Mouse (Mus musculus): Measurements from ENCODE around the gene Scaper.

Scaper gene

DNA sequence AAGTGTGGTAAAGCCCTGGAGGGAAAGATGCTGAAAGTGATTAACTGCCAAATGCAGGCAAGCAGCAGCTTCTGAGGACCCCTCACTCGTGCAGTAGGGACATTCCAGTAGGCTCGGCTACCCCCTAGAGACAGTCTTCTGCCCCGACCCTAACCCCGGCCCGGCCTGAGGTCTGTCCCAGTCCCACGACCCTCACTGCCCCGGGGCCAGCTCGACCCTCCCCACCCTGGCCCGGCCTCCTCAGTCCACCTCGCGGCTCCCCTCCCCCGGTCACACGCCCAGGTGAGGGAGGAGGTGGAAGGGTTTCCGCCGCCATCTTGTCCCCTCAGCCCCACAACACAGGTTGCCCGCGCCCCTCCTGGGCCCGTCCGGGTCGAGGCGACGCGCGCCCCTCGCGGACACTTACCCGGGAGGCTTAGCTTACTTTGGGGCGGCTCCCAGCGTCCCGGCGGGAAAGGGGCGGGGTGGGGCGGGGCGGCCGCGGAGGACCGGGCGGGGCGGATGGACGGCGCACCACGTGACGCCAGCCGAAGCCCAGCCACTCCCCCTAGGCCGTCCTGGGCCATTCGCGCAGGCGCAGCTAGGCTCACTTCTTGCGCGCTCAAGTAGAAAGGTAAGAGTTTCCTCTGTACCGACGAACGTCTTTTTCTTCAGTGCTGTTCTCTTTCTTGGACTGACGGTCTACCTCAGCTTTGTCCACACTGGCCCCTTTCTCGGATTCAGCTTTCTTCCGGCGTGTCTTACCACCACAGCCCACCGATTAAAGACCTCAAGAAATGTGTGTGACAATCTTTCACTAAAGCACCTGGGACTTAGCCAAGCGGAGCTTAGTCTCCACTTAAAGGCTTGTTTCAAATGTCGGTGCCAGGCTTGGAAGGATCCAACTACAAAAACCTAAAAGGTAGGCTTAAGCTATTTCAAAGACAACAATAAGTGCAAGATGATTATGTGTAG, at the start of gene Scaper:
Gene Scaper (minus strand): TSS at position 456 of the 954 bp plus-strand sequence.
- in situ Hi-C loops (cut with MboI; ENCODE audit: low pct_unique_long_range_greater_than_20kb in 1 of 2, low sequenced_read_pairs in 2 of 2, unreplicated experiment in 1 of 2) = no loop called here

DNA sequence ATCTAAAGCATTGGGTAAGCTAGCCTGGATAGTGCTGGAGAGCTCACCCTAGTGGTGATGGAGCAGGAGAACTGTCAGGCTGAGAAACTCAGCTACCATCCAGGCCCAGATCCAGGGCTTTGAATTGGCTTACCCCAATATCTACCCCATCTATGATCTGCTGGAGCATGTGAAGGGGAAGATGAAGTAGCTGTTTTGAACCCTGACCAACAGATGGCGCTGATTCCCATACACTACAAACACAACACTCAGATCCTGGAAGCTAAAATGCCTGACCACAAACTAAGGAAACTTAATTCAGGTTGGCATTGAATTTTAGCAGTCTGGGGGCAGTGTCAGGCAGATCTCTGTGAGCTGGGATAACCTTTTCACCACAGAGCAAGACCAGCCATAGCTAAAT, 8.9 kb upstream of the Scaper start:
- in situ Hi-C loops (cut with MboI; ENCODE audit: low pct_unique_long_range_greater_than_20kb in 1 of 2, low sequenced_read_pairs in 2 of 2, unreplicated experiment in 1 of 2) = no loop called here

DNA sequence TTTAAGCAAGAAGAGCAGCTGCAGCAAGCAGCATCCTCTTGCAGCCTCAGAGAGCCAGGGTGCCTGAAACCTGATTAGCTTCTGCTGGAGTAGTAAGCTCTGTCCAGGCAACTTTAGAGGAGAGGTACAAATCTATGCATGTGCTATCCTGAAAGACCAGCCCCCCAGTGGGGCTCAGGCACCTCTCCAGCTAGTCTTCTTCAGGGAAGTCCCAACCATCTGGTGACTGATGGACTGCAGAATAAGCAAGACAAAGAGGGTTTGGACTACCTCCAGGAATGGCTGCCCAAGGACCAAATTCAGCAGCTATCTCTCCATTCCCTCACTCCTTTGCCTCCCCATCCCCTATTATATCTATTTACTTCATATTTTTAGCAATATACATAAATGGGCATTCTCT, 3.4 kb upstream of the Scaper start:
- in situ Hi-C loops (cut with MboI; ENCODE audit: low pct_unique_long_range_greater_than_20kb in 1 of 2, low sequenced_read_pairs in 2 of 2, unreplicated experiment in 1 of 2) = no loop called here

DNA sequence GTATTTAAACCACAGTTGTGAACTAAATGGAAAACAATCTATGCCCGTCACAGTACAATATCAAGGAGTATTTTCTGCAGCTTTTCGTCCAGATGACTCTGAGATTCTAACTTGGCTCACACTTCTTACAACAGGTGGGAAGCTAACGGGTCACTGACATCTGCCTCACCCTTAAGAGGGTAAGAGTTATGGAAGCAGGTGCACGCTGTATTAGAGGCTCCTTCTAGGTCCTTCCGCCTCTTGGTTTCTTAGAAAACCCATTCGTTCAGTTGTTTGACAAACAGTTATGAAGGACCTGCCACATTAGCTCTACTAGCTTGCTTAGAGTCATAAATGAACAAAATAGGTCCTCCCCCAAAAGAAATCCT, 683 bp upstream of the Scaper start:
- in situ Hi-C loops (cut with MboI; ENCODE audit: low pct_unique_long_range_greater_than_20kb in 1 of 2, low sequenced_read_pairs in 2 of 2, unreplicated experiment in 1 of 2) = no loop called here

DNA sequence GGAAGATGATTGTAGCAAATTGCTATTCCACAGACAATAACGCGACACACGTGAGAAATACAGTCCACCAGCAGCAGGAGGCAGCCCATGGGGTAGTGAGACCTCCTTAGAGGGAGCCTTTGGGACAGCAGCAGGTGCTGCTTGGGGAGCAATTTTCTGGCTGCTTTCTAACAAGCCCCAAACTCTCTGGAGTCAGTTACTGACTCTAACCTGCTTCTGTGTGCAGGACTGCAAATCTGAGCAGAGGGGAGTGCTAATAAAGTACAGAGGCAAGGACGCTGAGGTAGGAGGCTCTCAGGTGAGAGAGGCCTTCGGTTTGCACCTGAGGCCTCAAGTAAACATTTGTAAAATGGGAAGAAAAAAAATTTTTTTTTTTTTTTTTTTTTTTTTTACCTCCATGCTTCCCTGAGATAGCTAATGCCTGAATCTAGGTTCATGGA, 675 bp downstream of the Scaper start:
- in situ Hi-C loops (cut with MboI; ENCODE audit: low pct_unique_long_range_greater_than_20kb in 1 of 2, low sequenced_read_pairs in 2 of 2, unreplicated experiment in 1 of 2) = no loop called here

DNA sequence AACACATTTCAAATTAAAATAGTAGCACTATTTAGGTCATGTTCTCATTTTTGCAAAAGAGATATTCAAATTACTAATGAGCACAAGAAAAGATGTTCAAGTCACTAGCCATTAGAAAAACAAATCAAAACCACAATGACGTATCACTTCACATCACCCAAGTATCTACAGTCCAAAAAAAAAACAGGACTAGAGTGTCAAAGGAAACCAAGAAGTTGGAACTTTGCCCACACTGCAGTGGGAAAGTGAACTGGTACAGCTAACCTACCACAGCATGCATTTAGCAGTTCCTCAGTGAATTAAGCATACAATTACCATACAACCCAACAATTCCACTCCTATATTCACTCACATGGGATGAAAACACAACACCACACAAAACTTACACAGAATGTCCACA, 5.4 kb downstream of the Scaper start:
- in situ Hi-C loops (cut with MboI; ENCODE audit: low pct_unique_long_range_greater_than_20kb in 1 of 2, low sequenced_read_pairs in 2 of 2, unreplicated experiment in 1 of 2) = no loop called here

DNA sequence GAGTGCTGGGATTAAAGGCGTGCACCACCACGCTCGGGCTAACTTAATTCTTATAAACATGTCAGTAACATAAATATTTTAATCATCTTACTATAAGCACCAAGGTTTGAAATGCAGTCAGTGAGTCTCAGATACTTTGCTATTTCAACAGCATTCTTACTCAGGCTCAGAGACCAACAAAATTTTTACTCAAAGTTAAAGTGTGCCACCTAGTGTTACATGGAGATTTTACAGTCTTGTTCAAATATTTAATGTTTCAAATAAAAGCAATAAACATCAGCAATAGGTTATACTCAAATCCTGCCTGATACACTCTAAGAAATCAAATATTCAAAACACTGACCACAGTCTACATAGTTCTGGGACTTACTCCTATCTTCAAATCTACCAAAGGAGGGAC, 19.3 kb downstream of the Scaper start:
- in situ Hi-C loops (cut with MboI; ENCODE audit: low pct_unique_long_range_greater_than_20kb in 1 of 2, low sequenced_read_pairs in 2 of 2, unreplicated experiment in 1 of 2) = loop anchor here (25.0 kb wide), 3 partner anchors 381 to 506 kb away; partner anchors contain the start of gene Isl2 (in 1 of the 2)

DNA sequence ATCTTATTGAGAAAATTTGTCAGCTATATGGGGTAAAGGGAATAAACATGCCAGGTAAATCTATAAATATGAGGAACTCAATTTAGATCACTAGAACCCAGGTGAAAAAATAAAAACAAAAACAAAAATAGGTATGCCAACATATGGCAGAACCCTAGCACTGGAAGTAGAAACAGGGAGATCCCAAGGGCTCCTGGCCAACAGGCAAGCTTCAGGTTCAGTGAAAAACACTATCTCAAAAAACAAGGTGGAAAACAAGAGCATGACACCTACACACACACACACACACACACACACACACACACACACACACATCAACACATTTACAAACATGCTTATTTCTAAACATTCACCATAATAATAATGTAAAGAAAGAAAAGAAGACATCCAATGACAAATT, 21.2 kb downstream of the Scaper start:
- in situ Hi-C loops (cut with MboI; ENCODE audit: low pct_unique_long_range_greater_than_20kb in 1 of 2, low sequenced_read_pairs in 2 of 2, unreplicated experiment in 1 of 2) = loop anchor here (25.0 kb wide), 3 partner anchors 379 to 504 kb away; partner anchors contain the start of gene Isl2 (in 1 of the 2)

DNA sequence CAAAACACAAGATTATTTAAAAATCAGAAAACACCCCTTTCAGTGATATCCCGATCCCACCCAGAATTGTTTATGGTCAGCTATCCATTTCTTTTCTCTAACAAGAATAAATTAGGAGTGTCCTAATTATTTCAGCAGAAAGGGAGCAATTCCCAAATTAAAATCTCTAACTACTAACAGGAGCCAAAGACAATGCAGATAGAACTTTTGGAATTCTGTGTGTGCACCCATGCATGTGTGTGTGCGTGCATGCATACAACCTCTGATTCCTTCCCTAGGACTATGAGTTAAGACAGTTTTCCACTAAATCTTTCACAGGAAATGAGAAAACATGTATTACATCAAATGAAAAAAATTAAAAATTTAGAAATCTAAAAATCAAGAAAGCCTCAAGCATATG, 26.4 kb downstream of the Scaper start:
- in situ Hi-C loops (cut with MboI; ENCODE audit: low pct_unique_long_range_greater_than_20kb in 1 of 2, low sequenced_read_pairs in 2 of 2, unreplicated experiment in 1 of 2) = loop anchor here (25.0 kb wide), 3 partner anchors 374 to 499 kb away; partner anchors contain the start of gene Isl2 (in 1 of the 2)

DNA sequence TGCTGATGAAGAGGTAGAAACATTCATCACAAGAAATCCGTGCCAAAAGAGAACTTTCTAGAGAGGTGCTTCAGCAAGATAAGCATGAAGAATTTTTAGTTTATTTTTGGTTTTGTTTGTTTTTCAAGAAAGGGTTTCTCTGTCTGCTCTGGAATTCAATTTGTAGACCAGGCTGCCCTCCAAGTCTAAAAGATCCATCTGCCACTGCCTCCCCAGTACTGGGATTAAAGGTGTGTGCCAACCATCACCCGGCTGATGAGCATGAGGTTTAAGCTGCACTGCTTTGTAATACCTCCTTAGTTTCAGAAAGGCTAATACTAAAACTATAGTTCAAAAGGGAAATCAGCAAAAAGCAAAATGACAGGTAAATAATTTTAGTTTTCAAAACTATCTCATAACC, 35.0 kb downstream of the Scaper start:
- in situ Hi-C loops (cut with MboI; ENCODE audit: low pct_unique_long_range_greater_than_20kb in 1 of 2, low sequenced_read_pairs in 2 of 2, unreplicated experiment in 1 of 2) = loop anchor here (25.0 kb wide), 3 partner anchors 366 to 491 kb away; partner anchors contain the start of gene Isl2 (in 1 of the 2)

DNA sequence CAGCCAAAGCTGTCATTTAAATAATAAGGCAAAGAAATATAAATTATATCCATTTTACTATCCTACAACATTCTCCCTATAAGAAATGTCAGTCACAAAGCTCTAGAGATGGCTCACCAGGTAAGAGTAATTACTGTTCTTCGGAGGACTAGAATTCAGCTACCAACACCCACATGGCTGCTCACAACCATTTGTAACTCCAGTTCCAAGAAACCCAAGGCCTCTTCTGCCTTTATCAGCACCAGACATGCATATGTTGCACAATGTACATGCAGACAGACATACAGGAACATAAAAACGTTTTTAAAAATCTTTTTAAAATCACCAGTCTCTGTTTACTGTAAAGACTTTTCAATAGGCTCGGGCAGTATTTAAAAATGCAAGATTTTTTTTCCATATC, 36.3 kb downstream of the Scaper start:
- in situ Hi-C loops (cut with MboI; ENCODE audit: low pct_unique_long_range_greater_than_20kb in 1 of 2, low sequenced_read_pairs in 2 of 2, unreplicated experiment in 1 of 2) = loop anchor here (25.0 kb wide), 3 partner anchors 364 to 489 kb away; partner anchors contain the start of gene Isl2 (in 1 of the 2)

DNA sequence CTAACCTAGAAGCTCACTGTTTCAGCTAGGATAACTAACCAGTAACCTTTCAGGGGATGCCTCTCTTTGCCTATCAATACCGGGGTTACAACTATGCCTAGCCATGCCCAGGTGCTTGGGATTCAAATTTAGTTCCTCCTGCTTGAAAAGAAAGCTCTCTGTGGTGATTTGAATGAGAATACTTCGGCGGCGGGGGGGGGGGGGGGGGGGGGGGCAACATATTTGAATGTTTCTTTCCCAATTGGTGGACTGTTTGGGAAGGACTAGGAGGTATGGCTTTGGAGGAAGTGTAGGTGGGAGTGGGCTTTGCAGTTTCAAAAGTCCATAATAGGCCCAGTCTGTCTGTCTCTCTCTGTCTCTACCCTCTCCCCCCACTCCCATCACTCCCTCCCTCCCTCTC, 37.4 kb downstream of the Scaper start:
- in situ Hi-C loops (cut with MboI; ENCODE audit: low pct_unique_long_range_greater_than_20kb in 1 of 2, low sequenced_read_pairs in 2 of 2, unreplicated experiment in 1 of 2) = loop anchor here (25.0 kb wide), 3 partner anchors 363 to 488 kb away; partner anchors contain the start of gene Isl2 (in 1 of the 2)

DNA sequence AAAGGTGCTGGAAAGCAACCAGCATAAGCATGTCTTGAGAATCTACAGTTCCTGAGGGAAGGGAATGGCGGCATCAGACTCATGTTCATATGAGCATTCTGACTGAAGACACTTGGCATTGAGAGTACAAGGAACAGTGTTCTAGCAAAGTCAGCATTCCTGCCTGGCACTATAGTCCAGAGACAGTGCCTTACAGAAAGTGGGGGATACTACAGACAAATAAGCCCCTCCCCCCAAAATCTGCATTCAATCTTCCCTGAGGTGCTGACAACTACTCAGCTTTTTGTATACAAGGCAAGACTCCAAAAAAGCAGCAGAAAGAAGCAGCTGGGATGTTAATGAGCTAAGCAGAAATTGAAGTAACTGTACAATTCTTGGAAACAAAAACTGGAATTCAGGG, 59.9 kb downstream of the Scaper start:
- in situ Hi-C loops (cut with MboI; ENCODE audit: low pct_unique_long_range_greater_than_20kb in 1 of 2, low sequenced_read_pairs in 2 of 2, unreplicated experiment in 1 of 2) = no loop called here

DNA sequence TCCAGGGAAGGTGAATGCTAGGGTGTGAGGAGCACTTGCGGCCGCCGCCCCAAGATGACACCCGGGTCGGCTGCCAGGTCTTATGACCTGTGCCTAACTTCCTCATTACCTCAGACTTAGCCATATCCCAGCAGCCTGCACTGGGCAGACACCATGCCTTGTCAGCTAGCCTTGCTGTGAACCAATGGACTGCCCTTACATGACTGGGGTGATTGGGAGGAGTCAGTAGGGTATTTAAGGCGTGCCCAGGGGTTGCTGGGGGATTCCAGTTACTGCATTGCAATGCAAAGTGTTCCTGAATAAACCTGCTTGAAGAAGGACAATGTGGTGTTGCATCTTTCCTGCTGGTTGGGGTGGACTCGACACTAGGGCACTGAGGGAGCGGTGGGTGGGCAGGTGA, 148.5 kb downstream of the Scaper start:
- in situ Hi-C loops (cut with MboI; ENCODE audit: low pct_unique_long_range_greater_than_20kb in 1 of 2, low sequenced_read_pairs in 2 of 2, unreplicated experiment in 1 of 2) = no loop called here

DNA sequence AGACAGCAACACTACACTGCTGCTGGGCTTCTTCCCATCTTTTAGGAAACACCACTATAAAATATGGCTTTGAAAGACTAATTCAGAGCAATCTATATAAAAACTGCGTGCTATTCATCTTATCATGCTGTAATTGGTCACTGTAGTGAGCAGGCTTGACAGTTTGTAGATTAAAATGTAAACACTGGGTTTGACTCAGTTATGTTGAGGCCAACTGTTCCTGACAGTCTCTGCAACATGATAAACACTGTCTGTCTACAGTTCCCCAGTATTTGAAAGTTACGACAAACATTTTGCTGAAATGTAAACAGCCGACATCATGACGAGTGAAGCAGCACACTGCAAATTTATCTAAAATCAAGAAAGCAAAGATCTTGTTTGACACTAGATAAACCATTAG, 225.9 kb downstream of the Scaper start:
- in situ Hi-C loops (cut with MboI; ENCODE audit: low pct_unique_long_range_greater_than_20kb in 1 of 2, low sequenced_read_pairs in 2 of 2, unreplicated experiment in 1 of 2) = no loop called here

DNA sequence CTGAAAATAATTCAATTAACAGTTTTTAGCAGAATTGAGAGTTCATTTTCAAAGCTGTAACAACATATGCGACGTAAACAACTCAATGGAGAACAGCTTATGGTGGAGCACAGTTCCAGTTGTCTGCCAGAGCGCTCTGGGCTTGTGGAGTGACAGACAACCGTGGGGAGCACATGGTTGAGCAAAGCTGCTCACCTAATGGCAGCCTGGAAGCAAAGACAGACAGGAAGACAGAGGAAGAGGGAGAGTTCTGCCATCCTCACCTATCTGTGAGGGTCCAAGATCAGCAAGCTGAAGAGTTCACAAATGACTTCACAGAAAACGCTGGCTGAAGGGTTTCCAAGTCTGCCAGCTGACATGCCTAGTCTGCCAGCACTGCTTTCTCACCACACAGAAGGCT, 227.4 kb downstream of the Scaper start:
- in situ Hi-C loops (cut with MboI; ENCODE audit: low pct_unique_long_range_greater_than_20kb in 1 of 2, low sequenced_read_pairs in 2 of 2, unreplicated experiment in 1 of 2) = no loop called here

DNA sequence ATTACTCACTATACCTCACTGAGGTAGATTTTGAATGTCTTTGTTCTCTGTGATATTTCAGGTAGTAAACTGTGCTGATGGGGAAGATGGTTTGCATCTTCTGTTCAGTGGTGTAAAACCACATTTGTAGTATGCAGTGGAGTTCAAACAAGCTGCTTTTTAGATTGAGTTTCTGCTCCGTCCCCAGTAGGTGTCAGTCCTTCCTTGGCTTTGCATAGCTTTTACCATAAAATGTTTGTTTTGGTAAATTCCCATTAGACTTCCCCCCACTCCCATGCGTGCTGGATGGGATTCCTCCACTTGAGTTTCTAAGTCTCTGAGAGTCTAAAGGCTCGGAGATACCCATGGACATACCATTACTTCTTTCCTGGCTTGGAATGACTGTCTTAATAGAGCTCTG, 231.3 kb downstream of the Scaper start:
- in situ Hi-C loops (cut with MboI; ENCODE audit: low pct_unique_long_range_greater_than_20kb in 1 of 2, low sequenced_read_pairs in 2 of 2, unreplicated experiment in 1 of 2) = no loop called here

DNA sequence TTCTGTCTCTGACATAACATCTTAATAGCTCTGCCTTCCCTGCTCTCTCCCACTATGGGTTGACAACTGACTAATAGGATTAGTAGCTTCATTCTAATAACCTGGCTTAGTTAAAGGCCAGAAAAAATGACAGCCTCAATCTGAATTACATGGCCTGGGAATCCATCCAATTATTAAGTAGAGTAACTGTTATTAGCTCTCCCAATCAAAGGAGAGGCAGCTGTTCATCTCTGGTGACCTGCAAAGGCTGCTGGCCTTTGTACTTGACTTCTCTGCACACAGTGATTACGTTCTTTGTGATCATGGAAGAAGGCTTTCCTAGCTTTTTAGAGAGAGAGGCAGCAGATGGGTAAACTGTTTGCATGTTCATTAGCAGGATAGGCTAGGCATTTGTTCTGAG, 242.6 kb downstream of the Scaper start:
- in situ Hi-C loops (cut with MboI; ENCODE audit: low pct_unique_long_range_greater_than_20kb in 1 of 2, low sequenced_read_pairs in 2 of 2, unreplicated experiment in 1 of 2) = no loop called here

DNA sequence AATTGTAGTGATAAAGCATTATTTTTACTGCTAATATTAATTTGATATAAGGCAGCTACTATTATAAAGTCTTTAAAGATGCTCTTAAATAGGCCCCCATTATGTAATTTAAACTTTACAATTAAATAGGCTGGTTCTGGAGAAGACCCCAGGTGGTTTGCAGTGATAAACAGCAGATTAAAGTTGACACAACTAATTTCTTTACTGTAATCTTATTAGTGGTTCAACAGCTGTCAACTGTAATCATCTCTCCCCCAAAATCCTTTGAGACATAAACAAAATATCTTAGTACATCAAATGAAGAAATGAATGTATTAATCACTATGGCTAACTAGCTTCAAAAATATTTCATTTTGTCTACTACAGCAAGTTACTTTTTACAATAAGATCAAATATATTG, 260.8 kb downstream of the Scaper start:
- in situ Hi-C loops (cut with MboI; ENCODE audit: low pct_unique_long_range_greater_than_20kb in 1 of 2, low sequenced_read_pairs in 2 of 2, unreplicated experiment in 1 of 2) = no loop called here

DNA sequence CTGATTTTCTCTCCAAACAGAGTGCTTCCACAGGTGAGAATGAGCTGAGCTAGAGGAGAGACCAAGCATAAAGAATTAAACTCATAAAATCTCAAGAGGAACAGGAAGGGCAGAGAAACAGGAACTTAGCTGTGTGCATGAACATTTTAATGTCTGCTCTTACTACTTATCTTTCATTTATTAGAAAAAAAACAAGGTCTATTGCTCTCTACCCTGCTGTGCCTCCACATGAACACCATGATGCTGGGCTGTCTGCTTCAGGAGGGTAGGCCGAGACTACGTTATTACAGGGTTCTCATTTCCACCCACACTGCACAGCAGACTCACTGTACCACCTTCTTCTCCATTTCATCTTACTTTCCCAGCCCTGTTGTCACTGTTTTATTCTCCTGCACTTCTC, 291.5 kb downstream of the Scaper start:
- in situ Hi-C loops (cut with MboI; ENCODE audit: low pct_unique_long_range_greater_than_20kb in 1 of 2, low sequenced_read_pairs in 2 of 2, unreplicated experiment in 1 of 2) = no loop called here
